Mouse (Mus musculus): ENCODE results near the gene Nolc1. TPM values are rescaled to one million over a fixed set of nuclear protein-coding genes. Genes with fewer than 3 reads are reported as not detected.

The Nolc1 gene
- polyA plus RNA-seq, 1 experiment, result 30.9 TPM

- no peaks in the 10 kb centered on the region for H3K27me3 ChIP-seq (ENCODE audit: control insufficient read depth, insufficient read depth, insufficient read length)
- no peak overlapping the region for H3K4me2 ChIP-seq (ENCODE audit: low read depth)
- no peaks in the 10 kb centered on the region for H3K79me2 ChIP-seq (ENCODE audit: control insufficient read depth, insufficient read depth)
- TF ChIP-seq TCF12 (IDR thresholded peaks at IDR 0.05; ENCODE audit: insufficient read depth, poor library complexity, severe bottlenecking), result no peak
- no peak overlapping the region for H3ac ChIP-seq (ENCODE audit: control insufficient read depth, insufficient read length)
- no peaks in the 10 kb centered on the region for H3K36me3 ChIP-seq (ENCODE audit: control insufficient read depth, insufficient read depth)
- no peak overlapping the region for H3K4me3 ChIP-seq
These were observed 16.0 kb downstream of the Nolc1 start for GRCm38 (mm10) chr19:46091641-46092040.

DNA sequence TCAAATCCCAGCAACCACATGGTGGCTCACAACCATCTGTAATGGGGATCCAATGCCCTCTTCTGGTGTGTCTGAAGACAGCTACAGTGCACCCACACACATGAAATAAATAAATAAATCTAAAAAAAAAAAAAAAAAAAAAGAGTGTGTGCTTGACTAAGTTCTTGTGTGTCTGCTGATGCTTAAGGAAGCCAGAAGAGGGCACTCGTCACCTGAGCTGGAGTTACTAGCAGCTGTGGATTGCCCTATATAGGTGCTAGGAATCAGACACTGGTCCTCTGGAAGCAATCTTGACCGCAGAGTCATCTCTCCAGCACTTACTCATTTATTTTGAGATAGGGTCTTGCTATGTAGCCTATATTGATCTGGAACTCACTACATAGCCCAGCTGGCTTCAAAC is 18.5 kb downstream of the Nolc1 start:
- TF ChIP-seq E2F4 (IDR thresholded peaks at IDR 0.05; ENCODE audit: insufficient read depth), result no peak
- no peak for TF ChIP-seq USF1 (IDR thresholded peaks at IDR 0.05; ENCODE audit: low read depth)
- TF ChIP-seq SRF (IDR thresholded peaks at IDR 0.05; ENCODE audit: control insufficient read depth, insufficient read length, low read depth), result no peak
- TF ChIP-seq POLR2AphosphoS2 (IDR thresholded peaks at IDR 0.05; ENCODE audit: insufficient read length, low read depth), result no peak
- no peak for TF ChIP-seq TCF3 (IDR thresholded peaks at IDR 0.05; ENCODE audit: insufficient read length, low read depth)
- TF ChIP-seq MYOD1 (IDR thresholded peaks at IDR 0.05; ENCODE audit: control insufficient read depth in 1 of 3, insufficient read length in 2 of 3, low read depth in 2 of 3), result no peak
- TF ChIP-seq CEBPB (IDR thresholded peaks at IDR 0.05; ENCODE audit: insufficient read depth, poor library complexity, severe bottlenecking), result no peak
- TF ChIP-seq REST (IDR thresholded peaks at IDR 0.05; ENCODE audit: insufficient read depth, insufficient read length), result no peak
- no peak for TF ChIP-seq POLR2A (IDR thresholded peaks at IDR 0.05; ENCODE audit: insufficient read length, low read depth)
- TF ChIP-seq TCF12 (IDR thresholded peaks at IDR 0.05; ENCODE audit: insufficient read depth, poor library complexity, severe bottlenecking), result no peak
- TF ChIP-seq MYOG (IDR thresholded peaks at IDR 0.05; ENCODE audit: control insufficient read depth in 1 of 3, insufficient read depth in 1 of 3, insufficient read length in 2 of 3, low read depth in 2 of 3), result no peak
- no peak for TF ChIP-seq MAX (IDR thresholded peaks at IDR 0.05; ENCODE audit: low read depth)

DNA sequence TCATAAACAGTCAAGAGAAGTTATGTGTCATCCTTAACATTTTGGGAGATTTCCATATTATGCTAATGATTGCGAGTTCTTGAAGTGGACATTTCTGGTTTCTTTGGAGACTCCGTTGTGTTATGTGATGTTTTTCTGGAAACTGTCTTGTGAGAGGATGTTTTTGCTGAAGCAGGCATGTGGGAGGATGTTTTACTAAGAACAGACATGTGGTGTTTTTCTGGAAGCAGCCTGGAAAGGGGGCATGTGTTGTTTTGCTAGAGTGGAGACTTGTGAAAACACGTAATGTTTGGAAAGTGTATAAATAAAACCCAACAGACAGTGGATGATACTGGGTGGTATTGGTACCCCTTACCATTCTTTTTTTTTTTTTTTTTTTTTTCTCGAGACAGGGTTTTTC is 19.6 kb downstream of the Nolc1 start:
- TF ChIP-seq POLR2AphosphoS2 (IDR thresholded peaks at IDR 0.05; ENCODE audit: insufficient read length, low read depth) (no peak), MAX (IDR thresholded peaks at IDR 0.05; ENCODE audit: low read depth) (no peak), USF1 (IDR thresholded peaks at IDR 0.05; ENCODE audit: low read depth) (no peak), MYOG (IDR thresholded peaks at IDR 0.05; ENCODE audit: control insufficient read depth in 1 of 3, insufficient read depth in 1 of 3, insufficient read length in 2 of 3, low read depth in 2 of 3) (no peak), MYOD1 (IDR thresholded peaks at IDR 0.05; ENCODE audit: control insufficient read depth in 1 of 3, insufficient read length in 2 of 3, low read depth in 2 of 3) (no peak), CEBPB (IDR thresholded peaks at IDR 0.05; ENCODE audit: insufficient read depth, poor library complexity, severe bottlenecking) (no peak), POLR2A (IDR thresholded peaks at IDR 0.05; ENCODE audit: insufficient read length, low read depth) (no peak), REST (IDR thresholded peaks at IDR 0.05; ENCODE audit: insufficient read depth, insufficient read length) (no peak), TCF3 (IDR thresholded peaks at IDR 0.05; ENCODE audit: insufficient read length, low read depth) (no peak), SRF (IDR thresholded peaks at IDR 0.05; ENCODE audit: control insufficient read depth, insufficient read length, low read depth) (no peak), E2F4 (IDR thresholded peaks at IDR 0.05; ENCODE audit: insufficient read depth) (no peak), TCF12 (IDR thresholded peaks at IDR 0.05; ENCODE audit: insufficient read depth, poor library complexity, severe bottlenecking) (no peak)
- no peak overlapping the region for H3ac ChIP-seq (ENCODE audit: control insufficient read depth, insufficient read length)
- no peaks in the 10 kb centered on the region for H3K27me3 ChIP-seq (ENCODE audit: control insufficient read depth, insufficient read depth, insufficient read length)
- H3K79me2 ChIP-seq (ENCODE audit: control insufficient read depth, insufficient read depth), result no peaks in the 10 kb centered on the region
- H3K4me2 ChIP-seq (ENCODE audit: low read depth), result no peak overlapping the region
- no peaks in the 10 kb centered on the region for H3K36me3 ChIP-seq (ENCODE audit: control insufficient read depth, insufficient read depth)
- H3K4me3 ChIP-seq, result no peak overlapping the region

More for the DNA sequence above, 18.5 kb downstream of the Nolc1 start:
- no peaks in the 10 kb centered on the region for H3K36me3 ChIP-seq (ENCODE audit: control insufficient read depth, insufficient read depth)
- no peaks in the 10 kb centered on the region for H3K79me2 ChIP-seq (ENCODE audit: control insufficient read depth, insufficient read depth)
- no peaks in the 10 kb centered on the region for H3K27me3 ChIP-seq (ENCODE audit: control insufficient read depth, insufficient read depth, insufficient read length)
- no peak overlapping the region for H3K4me3 ChIP-seq
- no peak overlapping the region for H3ac ChIP-seq (ENCODE audit: control insufficient read depth, insufficient read length)
- H3K4me2 ChIP-seq (ENCODE audit: low read depth), result no peak overlapping the region

- Histone ChIP-seq H3K4me3 (no peak overlapping the region), H3K4me2 (ENCODE audit: low read depth) (no peak overlapping the region), H3K36me3 (ENCODE audit: control insufficient read depth, insufficient read depth) (no peaks in the 10 kb centered on the region), H3ac (ENCODE audit: control insufficient read depth, insufficient read length) (no peak overlapping the region), H3K79me2 (ENCODE audit: control insufficient read depth, insufficient read depth) (no peaks in the 10 kb centered on the region), H3K27me3 (ENCODE audit: control insufficient read depth, insufficient read depth, insufficient read length) (no peaks in the 10 kb centered on the region)
- TF ChIP-seq TCF3 (IDR thresholded peaks at IDR 0.05; ENCODE audit: insufficient read length, low read depth) (no peak), MYOG (IDR thresholded peaks at IDR 0.05; ENCODE audit: control insufficient read depth in 1 of 3, insufficient read depth in 1 of 3, insufficient read length in 2 of 3, low read depth in 2 of 3) (no peak), USF1 (IDR thresholded peaks at IDR 0.05; ENCODE audit: low read depth) (no peak), TCF12 (IDR thresholded peaks at IDR 0.05; ENCODE audit: insufficient read depth, poor library complexity, severe bottlenecking) (no peak), POLR2A (IDR thresholded peaks at IDR 0.05; ENCODE audit: insufficient read length, low read depth) (no peak), CEBPB (IDR thresholded peaks at IDR 0.05; ENCODE audit: insufficient read depth, poor library complexity, severe bottlenecking) (no peak), SRF (IDR thresholded peaks at IDR 0.05; ENCODE audit: control insufficient read depth, insufficient read length, low read depth) (no peak), REST (IDR thresholded peaks at IDR 0.05; ENCODE audit: insufficient read depth, insufficient read length) (no peak), POLR2AphosphoS2 (IDR thresholded peaks at IDR 0.05; ENCODE audit: insufficient read length, low read depth) (no peak), MAX (IDR thresholded peaks at IDR 0.05; ENCODE audit: low read depth) (no peak), MYOD1 (IDR thresholded peaks at IDR 0.05; ENCODE audit: control insufficient read depth in 1 of 3, insufficient read length in 2 of 3, low read depth in 2 of 3) (no peak), E2F4 (IDR thresholded peaks at IDR 0.05; ENCODE audit: insufficient read depth) (no peak)
These were observed 20.7 kb downstream of the Nolc1 start for GRCm38 (mm10) chr19:46096396-46096795.

GRCm38 (mm10) chr19:46099561-46099960 is 23.9 kb downstream of the Nolc1 start:
- no peak overlapping the region for H3ac ChIP-seq (ENCODE audit: control insufficient read depth, insufficient read length)
- no peaks in the 10 kb centered on the region for H3K36me3 ChIP-seq (ENCODE audit: control insufficient read depth, insufficient read depth)
- no peak overlapping the region for H3K4me2 ChIP-seq (ENCODE audit: low read depth)
- H3K27me3 ChIP-seq (ENCODE audit: control insufficient read depth, insufficient read depth, insufficient read length), result no peaks in the 10 kb centered on the region
- no peak overlapping the region for H3K4me3 ChIP-seq
- TF ChIP-seq TCF3 (IDR thresholded peaks at IDR 0.05; ENCODE audit: insufficient read length, low read depth) (no peak), MYOD1 (IDR thresholded peaks at IDR 0.05; ENCODE audit: control insufficient read depth in 1 of 3, insufficient read length in 2 of 3, low read depth in 2 of 3) (no peak), USF1 (IDR thresholded peaks at IDR 0.05; ENCODE audit: low read depth) (no peak), TCF12 (IDR thresholded peaks at IDR 0.05; ENCODE audit: insufficient read depth, poor library complexity, severe bottlenecking) (no peak), MYOG (IDR thresholded peaks at IDR 0.05; ENCODE audit: control insufficient read depth in 1 of 3, insufficient read depth in 1 of 3, insufficient read length in 2 of 3, low read depth in 2 of 3) (no peak), POLR2AphosphoS2 (IDR thresholded peaks at IDR 0.05; ENCODE audit: insufficient read length, low read depth) (no peak), REST (IDR thresholded peaks at IDR 0.05; ENCODE audit: insufficient read depth, insufficient read length) (no peak), E2F4 (IDR thresholded peaks at IDR 0.05; ENCODE audit: insufficient read depth) (no peak), SRF (IDR thresholded peaks at IDR 0.05; ENCODE audit: control insufficient read depth, insufficient read length, low read depth) (no peak), POLR2A (IDR thresholded peaks at IDR 0.05; ENCODE audit: insufficient read length, low read depth) (no peak), MAX (IDR thresholded peaks at IDR 0.05; ENCODE audit: low read depth) (no peak), CEBPB (IDR thresholded peaks at IDR 0.05; ENCODE audit: insufficient read depth, poor library complexity, severe bottlenecking) (no peak)
- H3K79me2 ChIP-seq (ENCODE audit: control insufficient read depth, insufficient read depth), result no peaks in the 10 kb centered on the region
